Mouse (Mus musculus): ENCODE data around the gene Ttyh2.

Ttyh2 gene

GRCm38 (mm10) chr11:114675341-114675825 lies at the start of gene Ttyh2:
Gene Ttyh2, plus strand, starts transcription at chr11:114675431.
- peak; percentile 90 to 94 for DNase-seq

GRCm38 (mm10) chr11:114626071-114626690 lies 49.0 kb upstream of the Ttyh2 start:
- peak in 1 of 2 experiments; percentile 46 for DNase-seq

- DNase-seq: no peak
Measured at GRCm38 (mm10) chr11:114627036-114627435, 48.2 kb upstream of the Ttyh2 start.

GRCm38 (mm10) chr11:114628032-114628431 lies 47.2 kb upstream of the Ttyh2 start:
- DNase-seq: no peak

GRCm38 (mm10) chr11:114630044-114630443 lies 45.2 kb upstream of the Ttyh2 start:
- DNase-seq: no peak

GRCm38 (mm10) chr11:114632266-114632665 lies 43.0 kb upstream of the Ttyh2 start:
- no peak for DNase-seq

- DNase-seq: peak; percentile 85 to 91
Measured at GRCm38 (mm10) chr11:114636292-114636691, 38.9 kb upstream of the Ttyh2 start.

- DNase-seq: peak; percentile 33
Measured at GRCm38 (mm10) chr11:114636727-114637505, 38.3 kb upstream of the Ttyh2 start.

- no peak for DNase-seq
Measured at GRCm38 (mm10) chr11:114638647-114639290, 36.5 kb upstream of the Ttyh2 start.

- DNase-seq: no peak
Measured at GRCm38 (mm10) chr11:114639681-114640103, 35.5 kb upstream of the Ttyh2 start.

- DNase-seq: no peak
Measured at GRCm38 (mm10) chr11:114640658-114641057, 34.6 kb upstream of the Ttyh2 start.

- no peak for DNase-seq
Measured at GRCm38 (mm10) chr11:114641136-114641535, 34.1 kb upstream of the Ttyh2 start.

- DNase-seq: no peak
Measured at GRCm38 (mm10) chr11:114642184-114642583, 33.0 kb upstream of the Ttyh2 start.

- DNase-seq: no peak
Measured at GRCm38 (mm10) chr11:114642926-114643325, 32.3 kb upstream of the Ttyh2 start.

- no peak for DNase-seq
Measured at GRCm38 (mm10) chr11:114644122-114644521, 31.1 kb upstream of the Ttyh2 start.

- DNase-seq: no peak
Measured at GRCm38 (mm10) chr11:114649510-114649909, 25.7 kb upstream of the Ttyh2 start.

GRCm38 (mm10) chr11:114652531-114652930 lies 22.7 kb upstream of the Ttyh2 start:
- peak in 1 of 2 experiments; percentile 1 for DNase-seq

GRCm38 (mm10) chr11:114653664-114654063 lies 21.6 kb upstream of the Ttyh2 start:
- DNase-seq: no peak

GRCm38 (mm10) chr11:114654552-114654951 lies 20.7 kb upstream of the Ttyh2 start:
- DNase-seq: peak in 1 of 2 experiments; percentile 6

- DNase-seq: no peak
Measured at GRCm38 (mm10) chr11:114655350-114656008, 19.8 kb upstream of the Ttyh2 start.

GRCm38 (mm10) chr11:114656994-114657644 lies 18.1 kb upstream of the Ttyh2 start:
- no peak for DNase-seq

- peak; percentile 71 to 81 for DNase-seq
Measured at GRCm38 (mm10) chr11:114657737-114658136, 17.5 kb upstream of the Ttyh2 start.

All from cerebellum, postnatal 25 days (tissue).